Mouse (Mus musculus) stomach, embryonic 15.5 days (tissue): ENCODE measurements around the gene Acsf2. TPM values are rescaled to one million over a fixed set of nuclear protein-coding genes. Genes with fewer than 3 reads are reported as not detected.
"Not testable (repeated sequence)": the region's sequence is repeated elsewhere in the genome, so short reads cannot be mapped to it uniquely, and the experiment has no call there.

Source experiments
- ATAC-seq: fragments of 200-750 bp; cut with Nextera tagmentation; 2 replicates; pipeline ENCODE4 v1.8.0; 2017; ENCODE audit warnings: low read depth, moderate number of reproducible peaks, moderate TSS enrichment; ENCODE audit not compliant: insufficient read depth, low FRiP score
- H3K27ac ChIP-seq: fragments of 300-500 bp; sonication (generic); 2 replicates; pipeline ENCODE4 v1.5.1; 2015; ENCODE audit warnings: mild to moderate bottlenecking, inconsistent platforms
- H3K27me3 ChIP-seq: fragments of 300-500 bp; sonication (generic); replicated peaks from 2 replicates; pipeline ENCODE4 v1.6.1; 2015; ENCODE audit warnings: inconsistent platforms
- H3K36me3 ChIP-seq: fragments of 300-500 bp; sonication (generic); 2 replicates; pipeline ENCODE4 v1.6.1; 2015; ENCODE audit warnings: inconsistent platforms
- H3K4me1 ChIP-seq: fragments of 300-500 bp; sonication (generic); 2 replicates; pipeline ENCODE4 v1.6.1; 2015; ENCODE audit warnings: inconsistent platforms
- H3K4me2 ChIP-seq: fragments of 300-500 bp; sonication (generic); 2 replicates; pipeline ENCODE4 v1.6.1; 2015; ENCODE audit warnings: mild to moderate bottlenecking, inconsistent platforms
- H3K4me3 ChIP-seq: fragments of 300-500 bp; sonication (generic); replicated peaks from 2 replicates; pipeline ENCODE4 v1.5.1; 2015; ENCODE audit warnings: inconsistent platforms
- H3K9ac ChIP-seq: fragments of 300-500 bp; sonication (generic); 2 replicates; pipeline ENCODE4 v1.6.1; 2015; ENCODE audit warnings: inconsistent platforms
- H3K9me3 ChIP-seq: fragments of 300-500 bp; sonication (generic); 2 replicates; pipeline ENCODE4 v1.6.1; 2016; ENCODE audit warnings: inconsistent platforms
- WGBS: fragments of 180-500 bp; shearing (Covaris S2); methylation state at CpG from one replicate; pipeline ENCODE4 v1.1.7; 2015; 5-methylcytosine and 5-hydroxymethylcytosine counted together
- polyA plus RNA-seq: library from polyadenylated mRNA; unstranded; fragments of >200 nt; fragmentation: Nextera tagmentation; extraction: Ambion mirVana; gene quantifications from 2 replicates; pipeline ENCODE4 v1.2.1, GENCODE M21; 2015

Gene Acsf2
- 4.4 and 6.4 TPM in 2 replicates for polyA plus RNA-seq

- Histone ChIP-seq H3K9ac (peak within 1 kb of the TSS; percentile 13; the same call in 1 of the 2 replicates), H3K27me3 (no peaks in the 10 kb centered on the region), H3K4me2 (peak within 1 kb of the TSS; percentile 77), H3K4me1 (0 out of 2 replicates have a peak, but pooled peaks cover 6% of the 10 kb centered on the region), H3K27ac (peak within 1 kb of the TSS; percentile 54), H3K9me3 (no peaks in the 10 kb centered on the region), H3K36me3 (no peaks in the 10 kb centered on the region), H3K4me3 (peak within 1 kb of the TSS; percentile 55)
- WGBS: 1% methylated on average over 49 of the region's 52 CpGs
- ATAC-seq: peak; percentile 85
These were observed at the start of gene Acsf2 for GRCm38 (mm10) chr11:94601321-94602281. Acsf2 (minus strand) TSS chr11:94601871.

DNA sequence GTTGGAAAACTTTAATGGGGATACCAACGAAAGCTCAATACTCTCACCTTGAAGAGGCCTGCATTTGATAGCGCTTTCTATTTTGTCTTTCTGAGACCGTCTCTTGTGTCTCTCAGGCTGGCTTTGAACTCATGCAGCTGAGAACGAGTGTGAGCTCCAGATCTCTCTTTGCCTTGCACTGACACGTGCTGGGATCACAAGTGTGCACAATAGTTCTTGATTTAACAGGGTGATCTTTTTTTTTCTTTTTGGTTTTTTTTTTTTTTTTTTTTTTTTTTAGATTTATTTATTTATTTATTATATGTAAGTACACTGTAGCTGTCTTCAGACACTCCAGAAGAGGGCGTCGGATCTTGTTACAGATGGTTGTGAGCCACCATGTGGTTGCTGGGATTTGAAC is 49.6 kb upstream of the Acsf2 start:
- not testable (repeated sequence) for H3K9ac ChIP-seq, H3K4me3 ChIP-seq, ATAC-seq, H3K4me1 ChIP-seq, H3K4me2 ChIP-seq, H3K9me3 ChIP-seq, H3K27ac ChIP-seq, H3K27me3 ChIP-seq
- peaks cover 22% of the 10 kb centered on the region for H3K36me3 ChIP-seq
- WGBS: 95% methylated on average over 7 of the region's 7 CpGs

DNA sequence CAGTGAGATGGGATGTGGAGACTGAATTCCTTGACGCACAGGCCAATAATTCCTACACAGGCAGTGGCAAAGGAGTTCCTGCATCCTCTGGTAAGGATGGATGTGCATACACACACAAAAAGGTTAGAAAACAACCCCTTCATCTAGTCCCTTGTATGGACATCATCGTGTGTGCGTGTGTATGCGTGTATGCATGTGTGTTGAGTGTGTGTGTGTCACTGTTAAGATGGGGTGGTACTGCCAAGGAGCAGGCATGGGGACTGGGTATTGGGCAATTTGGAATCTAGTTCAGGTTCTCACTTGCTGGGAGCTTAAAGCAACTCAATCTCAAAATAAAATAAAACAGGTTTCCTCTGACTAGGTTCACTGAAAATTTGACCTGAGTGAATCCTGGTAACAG is 44.8 kb upstream of the Acsf2 start:
- no peak overlapping the region for H3K4me3 ChIP-seq
- no peak for ATAC-seq
- no peak overlapping the region for H3K9ac ChIP-seq
- H3K4me1 ChIP-seq: no peaks in the 10 kb centered on the region
- no peaks in the 10 kb centered on the region for H3K27me3 ChIP-seq
- H3K36me3 ChIP-seq: peaks cover 66% of the 10 kb centered on the region
- H3K27ac ChIP-seq: no peak overlapping the region
- H3K9me3 ChIP-seq: no peaks in the 10 kb centered on the region
- no peak overlapping the region for H3K4me2 ChIP-seq
- 93% methylated on average over 4 of the region's 4 CpGs for WGBS

DNA sequence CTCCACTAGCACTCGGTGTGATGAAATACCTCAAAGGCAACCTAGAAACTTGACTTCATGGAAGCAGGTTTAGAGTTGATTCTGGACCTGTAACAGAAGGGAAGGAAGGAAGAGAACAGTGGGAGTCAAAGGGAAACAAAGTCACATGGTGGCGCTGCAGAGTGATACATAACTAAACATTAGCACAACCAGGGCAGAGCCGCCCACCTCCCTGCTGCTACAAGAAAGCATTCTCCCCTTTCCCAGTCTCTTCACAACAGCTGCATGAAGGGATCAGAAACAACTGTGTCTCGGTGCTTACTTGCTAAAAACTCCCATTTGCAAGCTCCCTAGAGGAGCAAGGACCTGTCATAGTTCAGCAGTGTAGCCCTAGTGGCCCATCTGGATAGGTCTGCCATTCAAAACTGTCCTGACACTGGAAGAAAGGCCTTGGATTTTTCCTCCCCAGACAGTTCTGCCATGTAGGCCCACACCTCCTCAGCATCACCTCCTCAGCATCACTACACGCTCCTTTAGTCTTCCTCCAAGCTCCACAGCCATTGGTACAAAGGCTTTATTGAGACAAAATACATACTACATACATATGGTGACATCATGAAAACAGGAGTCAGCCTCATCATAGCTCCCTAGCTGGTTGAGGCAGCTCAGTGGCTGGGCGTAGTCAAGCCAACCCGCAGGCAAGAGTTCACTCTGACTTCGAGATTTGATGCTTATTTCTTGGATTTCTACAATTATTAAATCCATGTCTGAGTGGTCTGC is 43.0 kb upstream of the Acsf2 start:
- no peaks in the 10 kb centered on the region for H3K27me3 ChIP-seq
- H3K4me3 ChIP-seq: no peak overlapping the region
- peaks cover 79% of the 10 kb centered on the region for H3K36me3 ChIP-seq
- no peak overlapping the region for H3K9ac ChIP-seq
- no peak overlapping the region for H3K27ac ChIP-seq
- no peaks in the 10 kb centered on the region for H3K4me1 ChIP-seq
- ATAC-seq: no peak
- H3K4me2 ChIP-seq: no peak overlapping the region
- no peaks in the 10 kb centered on the region for H3K9me3 ChIP-seq
- 86% methylated on average over 8 of the region's 8 CpGs for WGBS

DNA sequence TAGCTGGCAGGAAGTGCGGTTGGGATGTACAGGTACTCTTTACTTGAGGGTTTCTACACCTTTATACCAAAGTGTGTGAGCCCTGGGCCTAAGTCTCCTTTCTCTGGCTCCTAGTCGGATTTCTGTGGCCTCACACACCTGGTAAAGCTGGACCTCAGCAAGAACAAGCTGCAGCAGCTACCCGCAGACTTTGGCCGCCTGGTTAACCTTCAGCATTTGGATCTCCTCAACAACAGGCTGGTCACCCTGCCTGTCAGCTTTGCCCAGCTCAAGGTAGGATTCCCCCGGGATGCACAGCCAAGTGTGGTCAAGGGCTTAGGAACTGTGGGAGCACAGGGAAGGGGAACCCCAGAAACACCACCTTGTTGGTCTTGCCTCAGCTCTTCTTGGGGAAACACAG is 32.8 kb upstream of the Acsf2 start:
- 91% methylated on average over 5 of the region's 5 CpGs for WGBS
- no peak for ATAC-seq
- no peaks in the 10 kb centered on the region for H3K9me3 ChIP-seq
- H3K4me2 ChIP-seq: no peak overlapping the region
- H3K9ac ChIP-seq: no peak overlapping the region
- no peak overlapping the region for H3K4me3 ChIP-seq
- peaks cover 5% of the 10 kb centered on the region; the same call in 1 of the 2 replicates for H3K4me1 ChIP-seq
- peaks cover 61% of the 10 kb centered on the region for H3K36me3 ChIP-seq
- no peak overlapping the region for H3K27ac ChIP-seq
- H3K27me3 ChIP-seq: no peaks in the 10 kb centered on the region

DNA sequence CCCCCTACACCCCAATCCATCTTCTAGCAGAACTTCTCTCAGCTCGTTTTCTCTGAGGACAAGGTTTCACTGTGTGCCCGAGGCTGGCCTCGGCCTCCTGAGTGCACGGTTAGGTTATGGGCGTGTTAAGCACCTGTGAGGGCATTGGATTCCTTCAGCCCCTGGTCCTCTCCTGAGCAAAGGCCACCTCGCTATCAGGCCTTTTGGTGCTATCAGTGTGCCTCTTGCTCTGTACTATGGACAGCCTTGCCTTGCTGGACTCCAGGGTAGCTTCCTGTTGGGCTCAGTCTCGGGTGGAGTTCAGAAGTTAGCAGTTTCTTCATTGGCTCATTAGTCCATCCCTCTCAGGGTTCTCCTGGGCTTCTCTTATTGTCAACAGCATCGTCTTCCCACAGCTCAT is 31.3 kb upstream of the Acsf2 start:
- Histone ChIP-seq H3K27ac (no peak overlapping the region), H3K27me3 (no peaks in the 10 kb centered on the region), H3K9me3 (no peaks in the 10 kb centered on the region), H3K36me3 (peaks cover 49% of the 10 kb centered on the region), H3K4me2 (no peak overlapping the region), H3K4me1 (peaks cover 5% of the 10 kb centered on the region; the same call in 1 of the 2 replicates), H3K4me3 (no peak overlapping the region), H3K9ac (no peak overlapping the region)
- no peak for ATAC-seq
- 86% methylated on average over 8 of the region's 8 CpGs for WGBS

DNA sequence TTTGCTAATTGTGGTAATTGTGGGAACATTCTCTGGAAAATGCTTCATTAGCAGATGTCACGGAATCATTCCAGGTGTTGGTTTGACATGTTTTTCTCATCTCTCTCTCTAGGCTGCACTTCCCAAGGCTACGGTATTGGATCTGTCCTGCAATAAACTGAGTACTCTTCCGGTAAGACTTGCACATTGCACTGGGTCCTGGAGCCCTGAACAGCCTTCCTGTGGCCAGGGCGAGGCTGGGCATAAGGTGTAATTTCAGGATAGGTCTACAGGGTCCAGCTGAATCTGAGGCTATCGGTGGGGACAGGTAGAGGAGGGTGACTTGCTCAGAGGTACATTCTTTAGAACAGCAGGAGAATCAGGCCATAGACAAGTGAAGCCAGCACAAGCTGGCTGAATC is 30.3 kb upstream of the Acsf2 start:
- Histone ChIP-seq H3K9ac (no peak overlapping the region), H3K27me3 (no peaks in the 10 kb centered on the region), H3K4me1 (peaks cover 5% of the 10 kb centered on the region; the same call in 1 of the 2 replicates), H3K36me3 (peaks cover 39% of the 10 kb centered on the region), H3K4me3 (no peak overlapping the region), H3K4me2 (peak overlapping the region; percentile 78; the same call in 1 of the 2 replicates), H3K9me3 (no peaks in the 10 kb centered on the region), H3K27ac (no peak overlapping the region)
- ATAC-seq: no peak
- 91% methylated on average over 5 of the region's 5 CpGs for WGBS

DNA sequence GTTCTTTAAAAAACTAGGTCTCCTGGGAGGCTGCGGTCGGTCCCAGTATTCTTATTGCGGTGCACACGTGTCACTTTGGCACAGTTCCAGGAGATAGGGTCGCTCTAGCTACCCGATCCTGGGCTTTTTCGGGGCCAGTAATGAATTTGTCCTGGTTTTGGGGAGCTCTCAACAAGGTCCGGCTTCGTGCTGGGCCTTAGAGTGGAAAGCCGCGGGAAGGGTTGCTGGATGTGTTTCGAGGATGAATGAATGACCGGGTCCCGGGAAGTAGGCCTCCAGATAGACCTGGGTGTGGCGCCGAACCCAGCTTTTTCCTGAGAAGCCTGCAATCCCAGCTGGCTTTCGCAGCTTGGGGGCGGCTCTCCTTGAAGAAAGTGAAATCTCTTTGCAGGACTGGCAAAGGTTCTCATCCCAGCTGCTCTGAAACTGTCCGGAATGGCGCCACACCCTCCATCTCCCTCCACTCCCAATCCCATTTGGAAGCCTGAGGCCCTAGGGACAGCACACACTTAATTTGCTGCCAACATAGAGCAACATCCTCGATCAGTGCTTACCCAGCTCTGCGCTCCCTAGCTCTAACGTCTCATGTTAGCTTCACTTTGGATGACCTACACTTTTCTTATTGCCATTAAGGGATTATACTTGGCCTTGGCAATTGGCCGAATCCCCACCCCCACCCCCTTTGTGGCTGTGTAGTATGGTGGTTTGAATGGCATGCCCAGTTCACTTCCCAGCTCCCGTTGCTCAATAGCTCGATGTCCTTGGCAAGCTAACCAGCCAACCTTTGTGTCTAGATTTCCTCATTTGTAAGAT is 28.7 kb upstream of the Acsf2 start:
- Histone ChIP-seq H3K9ac (peak overlapping the region; percentile 81), H3K4me3 (peak overlapping the region; percentile 99), H3K36me3 (peaks cover 23% of the 10 kb centered on the region), H3K4me1 (peaks cover 5% of the 10 kb centered on the region; the same call in 1 of the 2 replicates), H3K4me2 (peak overlapping the region; percentile 78), H3K27ac (peak overlapping the region; percentile 82), H3K27me3 (no peaks in the 10 kb centered on the region), H3K9me3 (no peaks in the 10 kb centered on the region)
- 0 out of 2 replicates have a peak, but pooled peaks have one; percentile 3 for ATAC-seq
- 10% methylated on average over 26 of the region's 26 CpGs for WGBS

DNA sequence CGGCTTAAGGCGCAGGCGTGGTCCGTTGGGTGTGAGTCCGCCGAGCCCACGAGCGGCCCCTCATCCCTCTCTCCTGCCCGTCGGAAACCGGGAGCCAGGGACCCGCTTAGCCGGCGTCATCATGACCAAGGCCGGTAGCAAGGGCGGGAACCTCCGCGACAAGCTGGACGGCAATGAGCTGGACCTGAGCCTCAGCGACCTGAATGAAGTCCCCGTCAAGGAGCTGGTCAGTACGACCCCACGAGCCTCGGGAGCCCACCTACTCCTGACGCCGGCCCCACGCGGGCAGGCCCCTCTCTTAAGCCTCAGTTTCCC is 28.2 kb upstream of the Acsf2 start:
- peak overlapping the region; percentile 81 for H3K9ac ChIP-seq
- peak overlapping the region; percentile 78 for H3K4me2 ChIP-seq
- peaks cover 5% of the 10 kb centered on the region; the same call in 1 of the 2 replicates for H3K4me1 ChIP-seq
- peak overlapping the region; percentile 82 for H3K27ac ChIP-seq
- no peaks in the 10 kb centered on the region for H3K9me3 ChIP-seq
- under 1% methylated on average over 27 of the region's 28 CpGs for WGBS
- H3K27me3 ChIP-seq: no peaks in the 10 kb centered on the region
- H3K4me3 ChIP-seq: peak overlapping the region; percentile 99
- ATAC-seq: peak; percentile 32; the same call in 1 of the 2 replicates
- H3K36me3 ChIP-seq: peaks cover 18% of the 10 kb centered on the region

GRCm38 (mm10) chr11:94629199-94629883 is 27.7 kb upstream of the Acsf2 start, which contains the start of gene Lrrc59:
Lrrc59 (plus strand) TSS chr11:94629767.
- peak; percentile 95 for ATAC-seq

DNA sequence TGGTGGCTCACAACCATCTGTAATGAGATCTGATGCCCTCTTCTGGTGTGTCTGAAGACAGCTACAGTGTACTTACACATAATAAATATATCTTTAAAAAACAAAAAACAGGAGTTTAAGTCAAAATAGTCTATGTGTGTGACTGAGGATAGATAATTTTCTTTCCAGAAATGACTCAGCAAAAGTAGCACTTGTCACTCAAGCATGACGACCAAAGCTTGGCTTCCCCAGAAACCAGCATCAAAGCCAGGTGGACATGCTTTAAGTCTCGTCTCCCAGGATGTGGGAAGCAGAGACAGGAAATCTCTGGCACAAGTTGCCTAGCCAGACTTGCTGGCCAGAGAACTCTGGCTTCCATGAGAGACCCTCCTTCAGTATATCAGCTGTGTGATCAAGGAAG is 20.5 kb upstream of the Acsf2 start:
- H3K36me3 ChIP-seq: no peaks in the 10 kb centered on the region
- H3K27ac ChIP-seq: no peak overlapping the region
- no peak overlapping the region for H3K4me3 ChIP-seq
- 76% methylated on average over 2 of the region's 2 CpGs for WGBS
- H3K4me2 ChIP-seq: no peak overlapping the region
- H3K9me3 ChIP-seq: no peaks in the 10 kb centered on the region
- H3K9ac ChIP-seq: no peak overlapping the region
- no peaks in the 10 kb centered on the region for H3K27me3 ChIP-seq
- H3K4me1 ChIP-seq: no peaks in the 10 kb centered on the region
- no peak for ATAC-seq

More at GRCm38 (mm10) chr11:94629199-94629883, 27.7 kb upstream of the Acsf2 start, which contains the start of gene Lrrc59:
- Histone ChIP-seq H3K27ac (peak within 1 kb of the TSS; percentile 82), H3K4me1 (peaks cover 5% of the 10 kb centered on the region; the same call in 1 of the 2 replicates), H3K36me3 (peaks cover 13% of the 10 kb centered on the region), H3K27me3 (no peaks in the 10 kb centered on the region), H3K4me2 (peak within 1 kb of the TSS; percentile 78), H3K4me3 (peak within 1 kb of the TSS; percentile 99), H3K9me3 (no peaks in the 10 kb centered on the region), H3K9ac (peak within 1 kb of the TSS; percentile 81)
- 3% methylated on average over 40 of the region's 41 CpGs for WGBS
